Mouse (Mus musculus) neural tube, embryonic 13.5 days (tissue): ENCODE measurements at regions not wholly inside any gene's neighbourhood (a gene's known extent, or its start where the extent isn't known, plus 50 kb on each side); places are given as distances from the start of the nearest gene placed in this dataset.
"Not testable (repeated sequence)": the region's sequence is repeated elsewhere in the genome, so short reads cannot be mapped to it uniquely, and the experiment has no call there.

Source experiments
- ATAC-seq: fragments of 200-750 bp; cut with Nextera tagmentation; 2 replicates; pipeline ENCODE4 v1.8.0; 2017; ENCODE audit warnings: low read depth, mild to moderate bottlenecking, moderate TSS enrichment, moderate library complexity
- H3K27ac ChIP-seq: fragments of 300-500 bp; sonication (generic); replicated peaks from 2 replicates; pipeline ENCODE4 v1.5.1; 2015; ENCODE audit warnings: moderate library complexity, mild to moderate bottlenecking, inconsistent platforms
- H3K27me3 ChIP-seq: fragments of 300-500 bp; sonication (generic); 2 replicates; pipeline ENCODE4 v1.6.1; 2015; ENCODE audit warnings: mild to moderate bottlenecking, inconsistent platforms
- H3K36me3 ChIP-seq: fragments of 300-500 bp; sonication (generic); 2 replicates; pipeline ENCODE4 v1.6.1; 2015; ENCODE audit warnings: mild to moderate bottlenecking, inconsistent platforms
- H3K4me1 ChIP-seq: fragments of 300-500 bp; sonication (generic); replicated peaks from 2 replicates; pipeline ENCODE4 v1.6.1; 2015; ENCODE audit warnings: inconsistent platforms
- H3K4me2 ChIP-seq: fragments of 300-500 bp; sonication (generic); 2 replicates; pipeline ENCODE4 v1.6.1; 2015; ENCODE audit warnings: inconsistent platforms, mild to moderate bottlenecking, moderate library complexity
- H3K4me3 ChIP-seq: fragments of 300-500 bp; sonication (generic); 2 replicates; pipeline ENCODE4 v1.5.1; 2015; ENCODE audit warnings: mild to moderate bottlenecking, inconsistent platforms
- H3K9ac ChIP-seq: fragments of 300-500 bp; sonication (generic); 2 replicates; pipeline ENCODE4 v1.6.1; 2015; ENCODE audit warnings: moderate library complexity, mild to moderate bottlenecking, inconsistent platforms
- H3K9me3 ChIP-seq: fragments of 300-500 bp; sonication (generic); 2 replicates; pipeline ENCODE4 v1.6.1; 2016; ENCODE audit warnings: inconsistent platforms
- WGBS: fragments of 180-500 bp; shearing (Covaris S2); methylation state at CpG from one replicate; pipeline ENCODE4 v1.1.7; 2015; 5-methylcytosine and 5-hydroxymethylcytosine counted together

- H3K9ac ChIP-seq, H3K36me3 ChIP-seq, H3K9me3 ChIP-seq, H3K4me2 ChIP-seq, ATAC-seq, H3K27ac ChIP-seq, H3K4me1 ChIP-seq, H3K4me3 ChIP-seq: not testable (repeated sequence)
- 93% methylated on average over 3 of the region's 5 CpGs for WGBS
- H3K27me3 ChIP-seq = peaks cover 10% of the 10 kb centered on the region; the same call in 1 of the 2 replicates
These were observed 51.2 kb upstream of the Cldn34a start for GRCm38 (mm10) chrX:152511922-152512321.

- not testable (repeated sequence) for H3K27ac ChIP-seq, H3K4me3 ChIP-seq, ATAC-seq, H3K4me1 ChIP-seq, H3K36me3 ChIP-seq, H3K9me3 ChIP-seq, H3K4me2 ChIP-seq, H3K27me3 ChIP-seq, H3K9ac ChIP-seq
- WGBS = no CpG with 5 or more reads among the region's 3 CpGs
These were observed 57.7 kb upstream of the Cldn34a start for GRCm38 (mm10) chrX:152505405-152505804.

- H3K9me3 ChIP-seq, ATAC-seq, H3K27ac ChIP-seq, H3K4me2 ChIP-seq, H3K36me3 ChIP-seq, H3K9ac ChIP-seq, H3K4me1 ChIP-seq, H3K4me3 ChIP-seq, H3K27me3 ChIP-seq: not testable (repeated sequence)
- no CpG with 5 or more reads among the region's 5 CpGs for WGBS
These were observed 63.7 kb upstream of the Cldn34a start for GRCm38 (mm10) chrX:152499371-152499957.

GRCm38 (mm10) chrX:152471387-152472010, 91.6 kb upstream of the Cldn34a start:
- H3K4me3 ChIP-seq = no peak overlapping the region
- H3K27me3 ChIP-seq = peaks cover 53% of the 10 kb centered on the region
- H3K27ac ChIP-seq = no peak overlapping the region
- H3K4me1 ChIP-seq = no peaks in the 10 kb centered on the region
- no peaks in the 10 kb centered on the region for H3K9me3 ChIP-seq
- ATAC-seq = no peak
- H3K36me3 ChIP-seq = no peaks in the 10 kb centered on the region
- WGBS = 45% methylated on average over 4 of the region's 4 CpGs
- no peak overlapping the region for H3K4me2 ChIP-seq
- H3K9ac ChIP-seq = no peak overlapping the region

GRCm38 (mm10) chrX:152424432-152424958, 56.0 kb upstream of the Gpr173 start:
- H3K36me3 ChIP-seq, ATAC-seq, H3K27me3 ChIP-seq, H3K9ac ChIP-seq, H3K9me3 ChIP-seq, H3K27ac ChIP-seq, H3K4me3 ChIP-seq, H3K4me2 ChIP-seq, H3K4me1 ChIP-seq: not testable (repeated sequence)
- WGBS = no CpG with 5 or more reads among the region's 5 CpGs

GRCm38 (mm10) chrX:152418512-152418911, 50.0 kb upstream of the Gpr173 start:
- not testable (repeated sequence) for H3K4me2 ChIP-seq, H3K4me3 ChIP-seq, H3K27me3 ChIP-seq, H3K4me1 ChIP-seq, H3K27ac ChIP-seq, H3K9me3 ChIP-seq, H3K9ac ChIP-seq, H3K36me3 ChIP-seq
- no CpG with 5 or more reads among the region's 3 CpGs for WGBS
- ATAC-seq = 0 out of 2 replicates have a peak, but pooled peaks have one; percentile 32
